Mouse (Mus musculus) neural tube, embryonic 13.5 days (tissue): ENCODE measurements around the gene Tmem151b. TPM values are rescaled to one million over a fixed set of nuclear protein-coding genes. Genes with fewer than 3 reads are reported as not detected.
A peak's percentile ranks its signal among the peaks of the same experiment; 100 is the strongest.

Experiments used
- ATAC-seq: fragments of 200-750 bp; cut with Nextera tagmentation; 2 replicates; pipeline ENCODE4 v1.8.0; 2017; ENCODE audit warnings: low read depth, mild to moderate bottlenecking, moderate TSS enrichment, moderate library complexity
- H3K27ac ChIP-seq: fragments of 300-500 bp; sonication (generic); replicated peaks from 2 replicates; pipeline ENCODE4 v1.5.1; 2015; ENCODE audit warnings: moderate library complexity, mild to moderate bottlenecking, inconsistent platforms
- H3K27me3 ChIP-seq: fragments of 300-500 bp; sonication (generic); 2 replicates; pipeline ENCODE4 v1.6.1; 2015; ENCODE audit warnings: mild to moderate bottlenecking, inconsistent platforms
- H3K36me3 ChIP-seq: fragments of 300-500 bp; sonication (generic); 2 replicates; pipeline ENCODE4 v1.6.1; 2015; ENCODE audit warnings: mild to moderate bottlenecking, inconsistent platforms
- H3K4me1 ChIP-seq: fragments of 300-500 bp; sonication (generic); replicated peaks from 2 replicates; pipeline ENCODE4 v1.6.1; 2015; ENCODE audit warnings: inconsistent platforms
- H3K4me2 ChIP-seq: fragments of 300-500 bp; sonication (generic); 2 replicates; pipeline ENCODE4 v1.6.1; 2015; ENCODE audit warnings: inconsistent platforms, mild to moderate bottlenecking, moderate library complexity
- H3K4me3 ChIP-seq: fragments of 300-500 bp; sonication (generic); 2 replicates; pipeline ENCODE4 v1.5.1; 2015; ENCODE audit warnings: mild to moderate bottlenecking, inconsistent platforms
- H3K9ac ChIP-seq: fragments of 300-500 bp; sonication (generic); 2 replicates; pipeline ENCODE4 v1.6.1; 2015; ENCODE audit warnings: moderate library complexity, mild to moderate bottlenecking, inconsistent platforms
- H3K9me3 ChIP-seq: fragments of 300-500 bp; sonication (generic); 2 replicates; pipeline ENCODE4 v1.6.1; 2016; ENCODE audit warnings: inconsistent platforms
- WGBS: fragments of 180-500 bp; shearing (Covaris S2); methylation state at CpG from one replicate; pipeline ENCODE4 v1.1.7; 2015; 5-methylcytosine and 5-hydroxymethylcytosine counted together
- polyA plus RNA-seq: library from polyadenylated mRNA; unstranded; fragments of >200 nt; fragmentation: Nextera tagmentation; extraction: Ambion mirVana; gene quantifications from 2 replicates; pipeline ENCODE4 v1.2.1, GENCODE M21; 2015

Gene Tmem151b
- polyA plus RNA-seq, 1 experiment from 2014 or later: 22.6 TPM

GRCm38 (mm10) chr17:45536264-45536663 lies 13.2 kb downstream of the Tmem151b start:
- Histone ChIP-seq H3K27me3 (peaks cover 75% of the 10 kb centered on the region), H3K9me3 (no peaks in the 10 kb centered on the region), H3K27ac (no peak overlapping the region), H3K4me1 (0 out of 2 replicates have a peak, but pooled peaks cover 4% of the 10 kb centered on the region), H3K36me3 (no peaks in the 10 kb centered on the region), H3K4me3 (no peak overlapping the region), H3K9ac (no peak overlapping the region), H3K4me2 (no peak overlapping the region)
- 15% methylated on average over 5 of the region's 5 CpGs for WGBS
- ATAC-seq: no peak

DNA sequence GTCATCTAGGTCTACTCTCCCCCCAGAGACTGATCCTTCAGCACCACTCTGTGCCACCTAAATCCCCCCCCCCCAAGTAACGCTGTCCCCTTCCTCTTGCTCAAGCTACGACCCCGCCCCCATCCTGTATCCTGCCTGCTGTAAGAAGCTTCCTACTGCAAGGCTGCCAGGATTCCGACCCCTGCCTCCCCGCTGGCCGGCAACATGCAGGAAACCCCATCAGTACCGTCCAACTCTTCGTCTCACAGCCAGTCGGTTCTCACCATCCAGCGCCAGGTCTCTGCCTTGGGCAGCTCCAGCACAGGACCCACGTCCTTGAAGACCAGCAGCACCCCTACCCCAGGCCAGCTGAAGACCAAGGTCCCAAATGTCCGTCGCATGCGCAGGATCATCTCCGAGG lies 16.6 kb downstream of the Tmem151b start:
- H3K27ac ChIP-seq: no peak overlapping the region
- no peak for ATAC-seq
- H3K27me3 ChIP-seq: peaks cover 83% of the 10 kb centered on the region
- no peak overlapping the region for H3K4me2 ChIP-seq
- H3K9ac ChIP-seq: no peak overlapping the region
- no peaks in the 10 kb centered on the region for H3K9me3 ChIP-seq
- H3K36me3 ChIP-seq: no peaks in the 10 kb centered on the region
- H3K4me1 ChIP-seq: 0 out of 2 replicates have a peak, but pooled peaks cover 4% of the 10 kb centered on the region
- WGBS: 52% methylated on average over 15 of the region's 15 CpGs
- no peak overlapping the region for H3K4me3 ChIP-seq

DNA sequence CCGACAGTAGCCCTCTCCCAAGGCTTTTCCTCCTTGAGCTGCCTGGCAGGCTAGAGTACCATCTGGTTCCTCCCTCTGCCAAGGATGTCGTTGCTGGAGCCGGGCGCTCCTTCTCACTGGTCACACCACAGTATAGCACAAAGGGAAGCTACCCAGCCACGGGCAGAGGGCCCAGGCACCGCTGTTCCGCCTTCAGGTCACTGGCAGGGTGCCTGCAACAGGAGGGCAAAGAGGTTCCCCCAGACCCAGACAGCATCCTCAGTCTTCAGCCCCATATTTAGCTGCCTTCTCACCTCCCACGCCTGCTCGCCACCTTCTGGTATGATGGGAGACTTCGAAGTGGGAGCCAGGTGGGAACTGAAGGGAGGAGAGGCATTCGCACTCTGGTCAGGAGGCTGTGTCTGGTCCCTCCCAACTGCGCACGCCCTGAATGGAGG lies 19.1 kb downstream of the Tmem151b start:
- Histone ChIP-seq H3K4me1 (no peaks in the 10 kb centered on the region), H3K9me3 (no peaks in the 10 kb centered on the region), H3K4me2 (no peak overlapping the region), H3K36me3 (no peaks in the 10 kb centered on the region), H3K9ac (no peak overlapping the region), H3K4me3 (no peak overlapping the region), H3K27me3 (peaks cover 68% of the 10 kb centered on the region), H3K27ac (no peak overlapping the region)
- 43% methylated on average over 13 of the region's 13 CpGs for WGBS
- no peak for ATAC-seq

- H3K36me3 ChIP-seq: no peaks in the 10 kb centered on the region
- H3K27me3 ChIP-seq: peaks cover 53% of the 10 kb centered on the region
- no peaks in the 10 kb centered on the region for H3K9me3 ChIP-seq
- ATAC-seq: no peak
- no peak overlapping the region for H3K27ac ChIP-seq
- H3K4me1 ChIP-seq: peaks cover 12% of the 10 kb centered on the region
- H3K4me2 ChIP-seq: no peak overlapping the region
- H3K9ac ChIP-seq: no peak overlapping the region
- H3K4me3 ChIP-seq: no peak overlapping the region
- 21% methylated on average over 5 of the region's 5 CpGs for WGBS
These were observed 22.9 kb downstream of the Tmem151b start for GRCm38 (mm10) chr17:45526571-45526970.

- no peak for ATAC-seq
- no peak overlapping the region for H3K9ac ChIP-seq
- H3K9me3 ChIP-seq: no peaks in the 10 kb centered on the region
- no peak overlapping the region for H3K4me3 ChIP-seq
- WGBS: 33% methylated on average over 4 of the region's 4 CpGs
- no peak overlapping the region for H3K4me2 ChIP-seq
- peaks cover 13% of the 10 kb centered on the region; the same call in 1 of the 2 replicates for H3K36me3 ChIP-seq
- H3K4me1 ChIP-seq: peaks cover 12% of the 10 kb centered on the region
- peaks cover 43% of the 10 kb centered on the region for H3K27me3 ChIP-seq
- H3K27ac ChIP-seq: no peak overlapping the region
These were observed 24.5 kb downstream of the Tmem151b start for GRCm38 (mm10) chr17:45524961-45525360.

DNA sequence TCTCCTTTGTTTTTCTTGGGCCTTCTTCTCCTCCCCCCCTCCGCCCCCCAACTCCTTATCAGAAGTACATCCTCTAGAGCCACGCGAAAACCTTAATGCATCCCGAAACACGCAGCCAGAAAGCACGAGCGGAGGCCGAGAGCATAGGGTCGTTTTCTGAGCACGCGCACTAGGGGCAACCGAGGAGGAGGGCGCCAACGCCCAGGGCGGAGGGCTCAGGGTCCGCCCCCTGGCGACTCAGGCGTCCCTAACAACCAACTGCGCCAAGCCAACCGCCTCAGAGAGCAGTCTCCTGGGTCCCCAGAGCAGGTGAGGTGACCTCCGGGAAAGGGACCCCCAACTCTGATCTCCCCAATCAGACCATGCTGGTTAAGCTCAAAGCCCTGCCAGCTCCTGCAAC lies 26.2 kb downstream of the Tmem151b start, which contains the start of gene Tcte1:
Gene Tcte1, plus strand, starts transcription at position 172 of the 400 bp plus-strand sequence.
- peaks cover 28% of the 10 kb centered on the region for H3K27me3 ChIP-seq
- peaks cover 12% of the 10 kb centered on the region for H3K4me1 ChIP-seq
- no peak within 1 kb of the TSS for H3K27ac ChIP-seq
- under 1% methylated on average over 21 of the region's 21 CpGs for WGBS
- H3K9me3 ChIP-seq: no peaks in the 10 kb centered on the region
- peaks cover 29% of the 10 kb centered on the region; the same call in 1 of the 2 replicates for H3K36me3 ChIP-seq
- peak within 1 kb of the TSS; percentile 66 for H3K4me2 ChIP-seq
- peak within 1 kb of the TSS; percentile 38 for H3K4me3 ChIP-seq
- ATAC-seq: peak; percentile 83
- H3K9ac ChIP-seq: peak within 1 kb of the TSS; percentile 71

GRCm38 (mm10) chr17:45520136-45520535 lies 29.3 kb downstream of the Tmem151b start:
- 82% methylated on average over 11 of the region's 11 CpGs for WGBS
- H3K27ac ChIP-seq: no peak overlapping the region
- no peaks in the 10 kb centered on the region for H3K9me3 ChIP-seq
- H3K9ac ChIP-seq: no peak overlapping the region
- no peak for ATAC-seq
- H3K36me3 ChIP-seq: peaks cover 35% of the 10 kb centered on the region
- H3K4me2 ChIP-seq: no peak overlapping the region
- H3K4me1 ChIP-seq: peaks cover 16% of the 10 kb centered on the region
- peaks cover 13% of the 10 kb centered on the region; the same call in 1 of the 2 replicates for H3K27me3 ChIP-seq
- H3K4me3 ChIP-seq: no peak overlapping the region

DNA sequence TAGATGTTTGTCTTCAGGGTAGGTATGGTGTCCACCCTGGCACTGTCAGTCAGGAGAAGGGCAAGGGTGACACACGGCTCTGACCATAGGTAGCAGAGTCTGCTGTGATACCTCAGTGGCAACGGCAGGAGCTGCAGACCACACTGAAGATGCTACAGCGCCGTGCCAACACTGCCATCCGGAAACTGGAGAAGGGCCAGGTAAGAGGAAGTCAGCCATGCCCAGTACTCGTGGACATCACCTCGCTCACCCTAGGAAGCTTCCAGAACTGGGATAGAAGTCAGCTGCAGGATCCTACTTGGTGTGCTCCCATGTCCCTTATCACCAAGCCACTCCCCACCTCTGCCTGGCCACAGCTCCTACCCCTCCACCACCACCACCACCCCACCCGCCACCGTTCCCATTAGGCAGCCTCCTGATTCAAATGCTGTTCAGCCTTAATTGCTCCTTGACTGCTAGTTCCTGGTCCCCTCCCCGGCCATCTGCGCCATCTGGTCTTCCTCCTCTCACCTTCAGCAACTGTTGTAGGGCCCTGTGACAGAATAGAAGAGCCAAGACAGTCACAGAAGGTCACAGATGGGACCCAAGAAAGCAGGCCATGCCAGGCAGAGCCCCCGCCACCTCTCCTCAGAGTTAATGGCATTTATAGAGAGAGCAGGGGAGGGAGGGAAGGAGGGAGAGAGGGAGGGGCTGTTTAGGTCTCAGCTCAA lies 30.6 kb downstream of the Tmem151b start:
- Histone ChIP-seq H3K27ac (0 out of 2 replicates have a peak overlapping the region, but pooled peaks have one; percentile 6), H3K27me3 (0 out of 2 replicates have a peak, but pooled peaks cover 3% of the 10 kb centered on the region), H3K9me3 (no peaks in the 10 kb centered on the region), H3K4me3 (no peak overlapping the region), H3K4me1 (peaks cover 16% of the 10 kb centered on the region), H3K36me3 (peaks cover 35% of the 10 kb centered on the region), H3K9ac (no peak overlapping the region), H3K4me2 (no peak overlapping the region)
- WGBS: 81% methylated on average over 12 of the region's 12 CpGs
- ATAC-seq: no peak

- Histone ChIP-seq H3K4me3 (no peak overlapping the region), H3K4me1 (peaks cover 6% of the 10 kb centered on the region), H3K9ac (no peak overlapping the region; the same call in 1 of the 2 replicates), H3K27ac (no peak overlapping the region), H3K36me3 (peaks cover 41% of the 10 kb centered on the region), H3K4me2 (no peak overlapping the region), H3K9me3 (no peaks in the 10 kb centered on the region), H3K27me3 (no peaks in the 10 kb centered on the region)
- 91% methylated on average over 28 of the region's 28 CpGs for WGBS
- no peak for ATAC-seq
These were observed 31.8 kb downstream of the Tmem151b start for GRCm38 (mm10) chr17:45517549-45518215.

GRCm38 (mm10) chr17:45517135-45517534 lies 32.3 kb downstream of the Tmem151b start:
- Histone ChIP-seq H3K4me1 (peaks cover 4% of the 10 kb centered on the region), H3K4me2 (no peak overlapping the region), H3K9ac (no peak overlapping the region), H3K9me3 (no peaks in the 10 kb centered on the region), H3K36me3 (peaks cover 41% of the 10 kb centered on the region), H3K4me3 (no peak overlapping the region), H3K27me3 (no peaks in the 10 kb centered on the region), H3K27ac (no peak overlapping the region)
- 0 out of 2 replicates have a peak, but pooled peaks have one; percentile 6 for ATAC-seq
- whole genome bisulfite sequencing: 89% methylated on average over 21 of the region's 21 CpGs

- H3K36me3 ChIP-seq: peaks cover 41% of the 10 kb centered on the region
- H3K4me3 ChIP-seq: no peak overlapping the region
- H3K4me2 ChIP-seq: no peak overlapping the region
- H3K4me1 ChIP-seq: peaks cover 4% of the 10 kb centered on the region
- ATAC-seq: peak; percentile 38
- 50% methylated on average over 8 of the region's 8 CpGs for WGBS
- H3K9me3 ChIP-seq: no peaks in the 10 kb centered on the region
- no peak overlapping the region for H3K27ac ChIP-seq
- 0 out of 2 replicates have a peak overlapping the region, but pooled peaks have one; percentile 31 for H3K9ac ChIP-seq
- H3K27me3 ChIP-seq: no peaks in the 10 kb centered on the region
These were observed 33.0 kb downstream of the Tmem151b start for GRCm38 (mm10) chr17:45516488-45516887.

DNA sequence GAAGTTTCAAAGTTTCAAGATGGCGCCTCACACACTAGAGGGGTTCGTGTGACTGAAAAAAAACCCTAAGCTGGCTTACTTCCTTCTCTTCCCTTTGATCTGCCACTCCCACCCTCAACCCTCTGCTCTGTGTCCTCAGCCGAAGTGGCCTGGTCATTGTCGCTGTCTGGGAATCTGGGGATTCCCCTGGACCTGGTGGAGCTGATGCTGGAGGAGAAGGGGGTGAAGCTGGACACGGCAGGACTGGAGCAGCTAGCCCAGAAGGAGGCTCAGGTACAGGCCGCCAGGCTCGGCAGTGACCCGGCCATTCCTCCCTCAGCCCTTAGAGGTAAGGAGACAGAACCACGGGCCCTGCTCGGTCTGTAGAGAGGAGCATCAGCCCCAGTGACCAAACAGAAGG lies 33.7 kb downstream of the Tmem151b start:
- H3K27ac ChIP-seq: no peak overlapping the region
- no peak overlapping the region for H3K9ac ChIP-seq
- no peaks in the 10 kb centered on the region for H3K27me3 ChIP-seq
- no peak overlapping the region for H3K4me3 ChIP-seq
- 87% methylated on average over 10 of the region's 10 CpGs for WGBS
- H3K9me3 ChIP-seq: no peaks in the 10 kb centered on the region
- peaks cover 4% of the 10 kb centered on the region for H3K4me1 ChIP-seq
- no peak for ATAC-seq
- H3K36me3 ChIP-seq: peaks cover 40% of the 10 kb centered on the region
- H3K4me2 ChIP-seq: no peak overlapping the region
